ENCODE assay signal across 14 mouse cellular contexts in the genomic region with DNA sequence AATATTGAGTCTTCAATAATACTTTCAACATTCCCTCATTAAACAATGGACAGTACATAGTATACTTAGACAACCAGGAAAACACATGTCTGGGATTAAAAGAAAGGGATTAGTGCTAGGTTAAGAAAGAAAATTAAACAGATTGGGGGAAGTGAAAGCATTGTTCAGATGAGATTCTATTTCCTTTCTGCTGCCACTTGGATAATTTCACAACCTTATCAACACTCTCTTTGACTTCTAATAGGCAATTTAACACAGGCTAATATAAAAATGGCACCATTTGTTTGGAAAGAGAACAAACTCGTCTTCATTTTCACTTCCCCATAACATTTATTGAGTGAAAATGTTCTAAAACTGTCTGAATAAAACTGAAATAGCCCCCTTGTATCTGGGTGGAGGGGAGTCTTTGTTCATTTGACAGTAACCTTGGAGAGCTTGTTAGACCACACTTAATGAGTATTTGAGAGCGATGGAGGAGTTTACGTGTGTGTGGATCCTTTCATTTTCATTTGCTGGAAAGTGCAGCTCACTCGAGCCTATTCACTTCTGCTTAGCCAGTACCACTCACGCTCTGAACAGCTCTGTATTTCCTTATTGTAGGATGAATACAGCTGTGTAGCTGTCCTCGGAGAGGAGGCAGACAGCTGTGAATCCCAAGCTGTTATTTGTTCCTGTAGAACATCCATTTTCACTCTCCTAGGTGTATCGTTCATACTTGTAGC.
A peak's percentile ranks its signal among the peaks of the same experiment; 100 is the strongest.
DNase-seq lines count a peak whose midpoint lies in the region; ATAC-seq lines count a peak whose summit lies in the region.
"Had no signal": no experiment of that assay in that cellular context is flagged by ENCODE, and none has a peak within 500 bp of the region (broad histone marks: within the 10 kb centered on the region; RNA-seq: fewer than 3 reads in every experiment).

No protein-coding gene starts in this region.

- H3K4me2 ChIP-seq in hindbrain, embryonic 11.5 days (replicated peaks; ENCODE audit: low read depth, low read length): no peak overlapping the region
- H3K4me2 ChIP-seq in forebrain, embryonic 12.5 days: peak overlapping the region; percentile 8
- no peak overlapping the region for H3K4me2 ChIP-seq in hindbrain, embryonic 15.5 days
- H3K4me2 ChIP-seq: liver, embryonic 11.5 days had no signal

- no peaks in the 10 kb centered on the region for H3K36me3 ChIP-seq in hindbrain, embryonic 11.5 days (ENCODE audit: control insufficient read depth, insufficient read depth, low read length)
- no peaks in the 10 kb centered on the region for H3K36me3 ChIP-seq in hindbrain, embryonic 10.5 days
- H3K36me3 ChIP-seq in forebrain, embryonic 12.5 days (replicated peaks): no peaks in the 10 kb centered on the region
- no peaks in the 10 kb centered on the region for H3K36me3 ChIP-seq in hindbrain, embryonic 15.5 days

- H3K4me3 ChIP-seq in hindbrain, embryonic 11.5 days (ENCODE audit: low read depth, low read length): no peak overlapping the region
- H3K4me3 ChIP-seq in hindbrain, embryonic 10.5 days: no peak overlapping the region
- no peak overlapping the region for H3K4me3 ChIP-seq in forebrain, embryonic 12.5 days (replicated peaks)
- no peak overlapping the region for H3K4me3 ChIP-seq in hindbrain, embryonic 15.5 days

- no peaks in the 10 kb centered on the region for H3K9me3 ChIP-seq in hindbrain, embryonic 11.5 days (ENCODE audit: control insufficient read depth, low read length)
- no peaks in the 10 kb centered on the region for H3K9me3 ChIP-seq in hindbrain, embryonic 10.5 days
- no peaks in the 10 kb centered on the region for H3K9me3 ChIP-seq in forebrain, embryonic 12.5 days
- no peaks in the 10 kb centered on the region for H3K9me3 ChIP-seq in hindbrain, embryonic 15.5 days

- peak; percentile 9 for DNase-seq in hindbrain, embryonic 11.5 days (ENCODE audit: low spot score)
- DNase-seq in hindbrain, embryonic 10.5 days (ENCODE audit: low spot score): no peak
- DNase-seq in A20 (ENCODE audit: low read depth, low spot score) (peak; percentile 68), adipocyte (ENCODE audit: low spot score) (no peak)
- no peak for DNase-seq in urinary bladder, postnatal 14 days (ENCODE audit: low spot score)
- no peak for DNase-seq in kidney, postnatal 14 days
- DNase-seq: adrenal gland, postnatal 25 days; cerebellum, adult 9-10 months; lung, adult 2 months; lung, postnatal 4 days; thymus, adult 18-20 months had no signal

- H3K27ac ChIP-seq in hindbrain, embryonic 11.5 days (ENCODE audit: low read depth, low read length): no peak overlapping the region
- H3K27ac ChIP-seq in hindbrain, embryonic 10.5 days: no peak overlapping the region
- no peak overlapping the region for H3K27ac ChIP-seq in forebrain, embryonic 12.5 days
- no peak overlapping the region for H3K27ac ChIP-seq in hindbrain, embryonic 15.5 days (replicated peaks)

- H3K4me1 ChIP-seq in hindbrain, embryonic 11.5 days (replicated peaks; ENCODE audit: control insufficient read depth, insufficient read depth, low read length): no peaks in the 10 kb centered on the region
- H3K4me1 ChIP-seq in hindbrain, embryonic 10.5 days (replicated peaks): no peaks in the 10 kb centered on the region
- H3K4me1 ChIP-seq in forebrain, embryonic 12.5 days: 0 out of 2 replicates have a peak, but pooled peaks cover 4% of the 10 kb centered on the region
- H3K4me1 ChIP-seq in hindbrain, embryonic 15.5 days (replicated peaks): no peaks in the 10 kb centered on the region

- H3K9ac ChIP-seq in hindbrain, embryonic 11.5 days (ENCODE audit: low read depth, low read length): no peak overlapping the region
- H3K9ac ChIP-seq in forebrain, embryonic 12.5 days: no peak overlapping the region
- no peak overlapping the region for H3K9ac ChIP-seq in hindbrain, embryonic 15.5 days

- ATAC-seq in hindbrain, embryonic 11.5 days (ENCODE audit: low FRiP score): peak; percentile 27; the same call in 1 of the 2 replicates
- peak; percentile 86 for ATAC-seq in forebrain, embryonic 12.5 days (ENCODE audit: low FRiP score)
- peak; percentile 48; the same call in 1 of the 2 replicates for ATAC-seq in hindbrain, embryonic 15.5 days (ENCODE audit: low FRiP score, low read depth)

- WGBS in hindbrain, embryonic 11.5 days: 58% methylated on average over 7 of the region's 7 CpGs
- 68% methylated on average over 7 of the region's 7 CpGs for WGBS in hindbrain, embryonic 10.5 days
- 23% methylated on average over 7 of the region's 7 CpGs for WGBS in forebrain, embryonic 12.5 days
- WGBS in hindbrain, embryonic 15.5 days: 41% methylated on average over 7 of the region's 7 CpGs

- H3K27me3 ChIP-seq in hindbrain, embryonic 11.5 days (ENCODE audit: control insufficient read depth, insufficient read depth, low read length): no peaks in the 10 kb centered on the region
- no peaks in the 10 kb centered on the region for H3K27me3 ChIP-seq in hindbrain, embryonic 10.5 days (ENCODE audit: insufficient read depth, poor library complexity, severe bottlenecking)
- no peaks in the 10 kb centered on the region for H3K27me3 ChIP-seq in forebrain, embryonic 12.5 days
- no peaks in the 10 kb centered on the region for H3K27me3 ChIP-seq in hindbrain, embryonic 15.5 days

Comparison
In these comparisons a context has a peak if more than half of its experiments do, and no peak if none do; other contexts are left out.
1. DNase-seq: peak in hindbrain, embryonic 11.5 days (single experiment) and A20 (single experiment); none in hindbrain, embryonic 10.5 days (single experiment), adipocyte (single experiment), urinary bladder, postnatal 14 days (single experiment) and kidney, postnatal 14 days (single experiment).
2. ATAC-seq: peak in every context shown above with its lines; median percentile 86 in forebrain, embryonic 12.5 days; 48 in hindbrain, embryonic 15.5 days; 27 in hindbrain, embryonic 11.5 days.